Mouse (Mus musculus) neural tube, embryonic 13.5 days (tissue): ENCODE data around the gene Dhx58. TPM values are rescaled to one million over a fixed set of nuclear protein-coding genes. Genes with fewer than 3 reads are reported as not detected.
A peak's percentile ranks its signal among the peaks of the same experiment; 100 is the strongest.

Experiments
- ATAC-seq: fragments of 200-750 bp; cut with Nextera tagmentation; 2 replicates; pipeline ENCODE4 v1.8.0; 2017; ENCODE audit warnings: low read depth, mild to moderate bottlenecking, moderate TSS enrichment, moderate library complexity
- H3K27ac ChIP-seq: fragments of 300-500 bp; sonication (generic); replicated peaks from 2 replicates; pipeline ENCODE4 v1.5.1; 2015; ENCODE audit warnings: moderate library complexity, mild to moderate bottlenecking, inconsistent platforms
- H3K27me3 ChIP-seq: fragments of 300-500 bp; sonication (generic); 2 replicates; pipeline ENCODE4 v1.6.1; 2015; ENCODE audit warnings: mild to moderate bottlenecking, inconsistent platforms
- H3K36me3 ChIP-seq: fragments of 300-500 bp; sonication (generic); 2 replicates; pipeline ENCODE4 v1.6.1; 2015; ENCODE audit warnings: mild to moderate bottlenecking, inconsistent platforms
- H3K4me1 ChIP-seq: fragments of 300-500 bp; sonication (generic); replicated peaks from 2 replicates; pipeline ENCODE4 v1.6.1; 2015; ENCODE audit warnings: inconsistent platforms
- H3K4me2 ChIP-seq: fragments of 300-500 bp; sonication (generic); 2 replicates; pipeline ENCODE4 v1.6.1; 2015; ENCODE audit warnings: inconsistent platforms, mild to moderate bottlenecking, moderate library complexity
- H3K4me3 ChIP-seq: fragments of 300-500 bp; sonication (generic); 2 replicates; pipeline ENCODE4 v1.5.1; 2015; ENCODE audit warnings: mild to moderate bottlenecking, inconsistent platforms
- H3K9ac ChIP-seq: fragments of 300-500 bp; sonication (generic); 2 replicates; pipeline ENCODE4 v1.6.1; 2015; ENCODE audit warnings: moderate library complexity, mild to moderate bottlenecking, inconsistent platforms
- H3K9me3 ChIP-seq: fragments of 300-500 bp; sonication (generic); 2 replicates; pipeline ENCODE4 v1.6.1; 2016; ENCODE audit warnings: inconsistent platforms
- WGBS: fragments of 180-500 bp; shearing (Covaris S2); methylation state at CpG from one replicate; pipeline ENCODE4 v1.1.7; 2015; 5-methylcytosine and 5-hydroxymethylcytosine counted together
- polyA plus RNA-seq: library from polyadenylated mRNA; unstranded; fragments of >200 nt; fragmentation: Nextera tagmentation; extraction: Ambion mirVana; gene quantifications from 2 replicates; pipeline ENCODE4 v1.2.1, GENCODE M21; 2015

Gene Dhx58
- polyA plus RNA-seq, 1 experiment from 2014 or later = 4.1 TPM

DNA sequence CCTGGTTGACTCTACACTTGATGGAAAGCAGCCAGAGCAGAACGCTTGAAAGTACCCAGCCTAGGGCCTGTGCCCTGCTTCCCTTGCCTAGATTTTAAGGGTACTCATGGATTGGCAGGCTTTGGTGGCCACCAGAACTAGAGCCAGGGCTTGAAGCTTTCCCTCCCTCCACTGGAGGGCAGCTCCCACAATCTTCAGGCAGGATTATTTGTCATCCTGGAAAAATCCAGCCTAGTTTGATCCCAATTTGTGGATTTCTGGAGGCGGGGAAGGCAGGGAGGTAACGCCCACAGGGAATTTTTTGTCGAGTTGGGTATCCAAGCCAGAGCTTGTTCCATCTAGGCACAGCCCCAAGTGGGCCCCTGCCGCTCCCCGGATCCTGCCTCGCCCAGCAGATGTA is 13.7 kb downstream of the Dhx58 start:
- H3K4me1 ChIP-seq = peaks cover 17% of the 10 kb centered on the region
- H3K4me2 ChIP-seq = no peak overlapping the region
- no peak for ATAC-seq
- H3K27me3 ChIP-seq = peaks cover 38% of the 10 kb centered on the region
- H3K27ac ChIP-seq = no peak overlapping the region
- H3K4me3 ChIP-seq = no peak overlapping the region
- no peaks in the 10 kb centered on the region for H3K36me3 ChIP-seq
- H3K9ac ChIP-seq = no peak overlapping the region
- H3K9me3 ChIP-seq = no peaks in the 10 kb centered on the region
- WGBS = 77% methylated on average over 7 of the region's 7 CpGs

GRCm38 (mm10) chr11:100688443-100688842 is 15.6 kb downstream of the Dhx58 start:
- no peak overlapping the region for H3K4me3 ChIP-seq
- WGBS = 75% methylated on average over 4 of the region's 4 CpGs
- H3K4me1 ChIP-seq = peaks cover 17% of the 10 kb centered on the region
- H3K27me3 ChIP-seq = peaks cover 33% of the 10 kb centered on the region
- H3K36me3 ChIP-seq = no peaks in the 10 kb centered on the region
- no peak for ATAC-seq
- no peaks in the 10 kb centered on the region for H3K9me3 ChIP-seq
- no peak overlapping the region for H3K27ac ChIP-seq
- H3K4me2 ChIP-seq = no peak overlapping the region
- no peak overlapping the region for H3K9ac ChIP-seq

DNA sequence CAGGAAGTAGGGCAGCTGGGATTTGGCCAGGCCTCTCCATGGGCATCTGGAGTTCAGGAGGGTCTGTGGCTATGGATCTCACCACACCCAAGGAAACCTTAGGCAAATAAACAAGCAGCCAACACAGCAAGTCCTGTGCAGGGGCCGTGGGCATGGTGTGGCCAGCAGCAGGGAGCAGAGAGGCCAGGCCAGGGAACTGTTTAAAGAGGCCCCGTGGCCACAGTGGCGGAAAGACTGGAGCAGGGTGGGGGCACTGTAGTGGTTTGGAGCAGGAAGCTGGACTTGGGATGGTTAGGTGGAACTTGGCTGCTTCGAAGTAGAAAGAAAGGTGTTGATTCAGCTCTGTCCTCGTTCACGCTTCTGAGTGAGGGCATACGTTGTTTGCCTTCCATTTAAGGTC is 16.8 kb downstream of the Dhx58 start:
- Histone ChIP-seq H3K4me3 (no peak overlapping the region), H3K9me3 (no peaks in the 10 kb centered on the region), H3K4me2 (no peak overlapping the region), H3K36me3 (no peaks in the 10 kb centered on the region), H3K9ac (no peak overlapping the region), H3K27ac (no peak overlapping the region), H3K4me1 (peaks cover 7% of the 10 kb centered on the region), H3K27me3 (peaks cover 21% of the 10 kb centered on the region)
- 82% methylated on average over 7 of the region's 7 CpGs for WGBS
- no peak for ATAC-seq

DNA sequence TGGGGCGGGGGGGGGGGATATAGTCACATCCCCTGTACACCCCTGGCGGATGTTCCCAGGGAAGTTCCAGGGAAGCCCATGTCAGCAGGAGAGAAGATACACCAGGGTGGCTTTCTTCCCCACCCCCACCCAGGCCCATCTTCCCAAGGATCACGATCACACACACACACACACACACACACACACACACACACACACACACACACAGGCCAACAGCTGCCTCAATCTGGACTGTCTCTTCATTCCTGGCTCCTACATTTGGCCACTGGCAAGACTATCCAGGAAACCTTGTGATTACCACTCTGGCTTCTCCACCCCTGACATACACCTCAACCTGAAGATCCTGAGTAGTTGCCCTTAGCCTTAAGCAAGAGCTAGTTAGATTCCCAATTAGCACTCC is 18.7 kb downstream of the Dhx58 start:
- no peak overlapping the region for H3K4me2 ChIP-seq
- WGBS = 91% methylated on average over 2 of the region's 3 CpGs
- no peak overlapping the region for H3K4me3 ChIP-seq
- ATAC-seq = no peak
- no peak overlapping the region for H3K9ac ChIP-seq
- no peaks in the 10 kb centered on the region for H3K36me3 ChIP-seq
- H3K27ac ChIP-seq = no peak overlapping the region
- no peaks in the 10 kb centered on the region for H3K4me1 ChIP-seq
- H3K9me3 ChIP-seq = no peaks in the 10 kb centered on the region
- H3K27me3 ChIP-seq = peaks cover 3% of the 10 kb centered on the region

- H3K27ac ChIP-seq = no peak overlapping the region
- H3K4me2 ChIP-seq = no peak overlapping the region
- no peaks in the 10 kb centered on the region for H3K36me3 ChIP-seq
- H3K4me1 ChIP-seq = no peaks in the 10 kb centered on the region
- WGBS = 72% methylated on average over 2 of the region's 2 CpGs
- H3K4me3 ChIP-seq = no peak overlapping the region
- H3K9me3 ChIP-seq = no peaks in the 10 kb centered on the region
- no peaks in the 10 kb centered on the region for H3K27me3 ChIP-seq
- ATAC-seq = no peak
- H3K9ac ChIP-seq = no peak overlapping the region
Observed at GRCm38 (mm10) chr11:100684084-100684483, 20.0 kb downstream of the Dhx58 start.

GRCm38 (mm10) chr11:100682526-100682925 is 21.5 kb downstream of the Dhx58 start:
- 74% methylated on average over 5 of the region's 5 CpGs for WGBS
- Histone ChIP-seq H3K9ac (no peak overlapping the region), H3K27ac (no peak overlapping the region), H3K4me2 (no peak overlapping the region), H3K27me3 (no peaks in the 10 kb centered on the region), H3K36me3 (no peaks in the 10 kb centered on the region), H3K9me3 (no peaks in the 10 kb centered on the region), H3K4me3 (no peak overlapping the region), H3K4me1 (no peaks in the 10 kb centered on the region)
- ATAC-seq = no peak

DNA sequence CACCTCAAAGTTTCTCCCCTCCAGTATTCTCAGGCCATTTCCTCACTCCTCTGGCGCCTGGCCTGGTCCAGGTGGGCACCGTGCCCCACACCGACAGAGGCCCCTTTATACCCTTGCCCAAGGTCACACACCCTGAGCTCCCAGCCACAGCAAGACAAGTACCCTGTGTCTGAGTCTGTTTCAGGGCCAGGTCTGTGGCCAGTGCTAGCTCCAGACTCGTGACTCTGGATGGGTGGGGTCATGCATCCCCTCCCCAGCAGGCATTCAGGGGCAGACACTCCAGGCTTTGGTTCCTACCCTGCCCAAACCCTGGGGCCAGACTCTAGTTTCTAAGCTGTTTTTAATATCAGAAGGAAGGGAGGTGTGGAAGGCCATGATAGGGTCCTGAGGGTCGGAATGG is 22.2 kb downstream of the Dhx58 start:
- WGBS = 80% methylated on average over 5 of the region's 5 CpGs
- no peaks in the 10 kb centered on the region for H3K27me3 ChIP-seq

GRCm38 (mm10) chr11:100677810-100678209 is 26.3 kb downstream of the Dhx58 start:
- Histone ChIP-seq H3K9ac (no peak overlapping the region), H3K9me3 (no peaks in the 10 kb centered on the region), H3K4me1 (peaks cover 5% of the 10 kb centered on the region; the same call in 1 of the 2 replicates), H3K36me3 (no peaks in the 10 kb centered on the region), H3K27ac (no peak overlapping the region), H3K4me3 (no peak overlapping the region), H3K4me2 (no peak overlapping the region), H3K27me3 (peaks cover 17% of the 10 kb centered on the region)
- 58% methylated on average over 7 of the region's 7 CpGs for WGBS
- no peak for ATAC-seq

More for the DNA sequence above, 22.2 kb downstream of the Dhx58 start:
- Histone ChIP-seq H3K36me3 (no peaks in the 10 kb centered on the region), H3K4me1 (no peaks in the 10 kb centered on the region), H3K9ac (no peak overlapping the region), H3K27ac (no peak overlapping the region), H3K9me3 (no peaks in the 10 kb centered on the region), H3K4me3 (no peak overlapping the region), H3K4me2 (no peak overlapping the region)
- ATAC-seq = no peak

DNA sequence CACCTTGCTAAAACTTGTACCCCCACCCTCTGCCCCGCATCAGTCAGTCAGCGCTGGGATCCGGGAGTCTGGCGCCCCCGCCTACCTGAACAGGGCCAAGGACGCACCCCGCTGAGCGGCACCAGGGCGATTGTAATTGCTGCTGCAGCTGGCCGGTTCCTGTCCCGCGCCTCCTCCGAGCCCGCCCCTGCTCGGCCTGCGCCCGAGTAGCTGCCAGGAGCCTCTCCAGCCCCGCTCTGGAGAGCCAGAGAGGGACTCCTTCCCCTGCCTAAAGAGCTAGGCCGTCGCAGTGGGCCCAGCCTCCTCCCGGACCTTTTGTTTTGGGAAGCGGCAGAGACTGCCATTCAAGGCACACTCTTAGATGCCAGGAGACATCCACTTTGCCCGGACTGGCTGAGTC is 30.9 kb downstream of the Dhx58 start:
- Histone ChIP-seq H3K4me2 (peak overlapping the region; percentile 29), H3K9ac (peak overlapping the region; percentile 51), H3K4me3 (no peak overlapping the region), H3K9me3 (no peaks in the 10 kb centered on the region), H3K27ac (no peak overlapping the region), H3K27me3 (peaks cover 33% of the 10 kb centered on the region), H3K36me3 (no peaks in the 10 kb centered on the region), H3K4me1 (peaks cover 7% of the 10 kb centered on the region; the same call in 1 of the 2 replicates)
- WGBS = 3% methylated on average over 23 of the region's 23 CpGs
- 0 out of 2 replicates have a peak, but pooled peaks have one; percentile 15 for ATAC-seq

DNA sequence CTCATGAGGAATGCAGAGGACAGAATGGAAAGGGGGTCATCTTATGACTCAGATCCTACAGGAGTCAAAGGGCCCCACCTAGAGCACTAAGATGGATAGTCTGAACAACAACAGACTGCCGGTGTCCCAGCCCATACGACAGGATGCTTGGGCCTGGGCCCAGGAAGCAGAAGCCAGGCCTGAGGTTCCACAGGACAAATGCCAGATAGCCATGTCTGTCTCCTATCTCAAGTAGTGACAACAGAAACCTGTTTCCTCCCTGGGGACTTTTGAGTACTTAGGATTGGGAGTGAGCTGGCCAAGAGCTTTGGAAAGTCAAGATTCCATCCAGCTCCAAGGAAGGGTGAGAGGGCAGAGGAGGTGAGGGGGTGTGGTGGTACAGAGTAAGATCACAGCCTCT is 32.1 kb downstream of the Dhx58 start:
- H3K27ac ChIP-seq = no peak overlapping the region
- no peaks in the 10 kb centered on the region for H3K36me3 ChIP-seq
- no peak overlapping the region for H3K4me3 ChIP-seq
- H3K9ac ChIP-seq = no peak overlapping the region
- peaks cover 33% of the 10 kb centered on the region for H3K27me3 ChIP-seq
- ATAC-seq = no peak
- no peak overlapping the region for H3K4me2 ChIP-seq
- WGBS = 75% methylated on average over 2 of the region's 2 CpGs
- peaks cover 7% of the 10 kb centered on the region; the same call in 1 of the 2 replicates for H3K4me1 ChIP-seq
- no peaks in the 10 kb centered on the region for H3K9me3 ChIP-seq

DNA sequence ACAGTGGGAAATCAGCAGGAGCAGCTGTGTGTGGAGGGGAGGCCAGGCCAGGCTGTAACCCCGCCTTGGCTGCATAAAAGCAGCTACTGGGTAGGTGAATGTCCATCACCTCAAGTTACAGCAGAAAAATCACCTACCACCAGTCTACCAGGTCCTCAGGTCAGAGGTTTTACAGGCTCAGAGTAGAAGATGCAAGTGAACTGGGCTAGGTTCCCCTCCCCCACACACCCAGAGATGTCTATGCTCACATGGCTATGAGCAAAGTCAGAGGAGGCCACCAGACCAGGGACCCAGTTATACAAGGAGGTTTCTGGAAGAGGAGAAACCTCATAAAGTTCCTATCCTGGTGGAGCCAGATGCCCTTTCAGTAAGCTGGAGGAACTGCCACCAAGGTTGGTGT is 33.0 kb downstream of the Dhx58 start:
- WGBS = 73% methylated on average over 1 of the region's 1 CpGs
- Histone ChIP-seq H3K9ac (no peak overlapping the region), H3K9me3 (no peaks in the 10 kb centered on the region), H3K4me1 (peaks cover 7% of the 10 kb centered on the region; the same call in 1 of the 2 replicates), H3K4me3 (no peak overlapping the region), H3K4me2 (no peak overlapping the region), H3K27me3 (peaks cover 33% of the 10 kb centered on the region), H3K36me3 (no peaks in the 10 kb centered on the region), H3K27ac (no peak overlapping the region)
- no peak for ATAC-seq

GRCm38 (mm10) chr11:100659806-100660205 is 44.3 kb downstream of the Dhx58 start:
- H3K4me3 ChIP-seq = no peak overlapping the region
- no peaks in the 10 kb centered on the region for H3K36me3 ChIP-seq
- no peak overlapping the region for H3K4me2 ChIP-seq
- no peaks in the 10 kb centered on the region for H3K9me3 ChIP-seq
- WGBS = 74% methylated on average over 10 of the region's 10 CpGs
- peaks cover 7% of the 10 kb centered on the region for H3K4me1 ChIP-seq
- no peak for ATAC-seq
- no peak overlapping the region for H3K27ac ChIP-seq
- H3K27me3 ChIP-seq = no peaks in the 10 kb centered on the region
- H3K9ac ChIP-seq = no peak overlapping the region

GRCm38 (mm10) chr11:100656458-100656857 is 47.6 kb downstream of the Dhx58 start:
- no peak overlapping the region for H3K27ac ChIP-seq
- no peaks in the 10 kb centered on the region for H3K36me3 ChIP-seq
- ATAC-seq = peak; percentile 32; the same call in 1 of the 2 replicates
- no peak overlapping the region for H3K9ac ChIP-seq
- H3K27me3 ChIP-seq = peaks cover 11% of the 10 kb centered on the region
- 18% methylated on average over 6 of the region's 6 CpGs for WGBS
- H3K4me1 ChIP-seq = peaks cover 7% of the 10 kb centered on the region
- no peaks in the 10 kb centered on the region for H3K9me3 ChIP-seq
- H3K4me3 ChIP-seq = no peak overlapping the region
- no peak overlapping the region for H3K4me2 ChIP-seq
